Mouse (Mus musculus): Measurements from ENCODE around the gene Cgref1. TPM values are rescaled to one million over a fixed set of nuclear protein-coding genes. Genes with fewer than 3 reads are reported as not detected.

Cgref1 gene
- not detected for polyA plus RNA-seq (2017; shearing (Covaris generic))

DNA sequence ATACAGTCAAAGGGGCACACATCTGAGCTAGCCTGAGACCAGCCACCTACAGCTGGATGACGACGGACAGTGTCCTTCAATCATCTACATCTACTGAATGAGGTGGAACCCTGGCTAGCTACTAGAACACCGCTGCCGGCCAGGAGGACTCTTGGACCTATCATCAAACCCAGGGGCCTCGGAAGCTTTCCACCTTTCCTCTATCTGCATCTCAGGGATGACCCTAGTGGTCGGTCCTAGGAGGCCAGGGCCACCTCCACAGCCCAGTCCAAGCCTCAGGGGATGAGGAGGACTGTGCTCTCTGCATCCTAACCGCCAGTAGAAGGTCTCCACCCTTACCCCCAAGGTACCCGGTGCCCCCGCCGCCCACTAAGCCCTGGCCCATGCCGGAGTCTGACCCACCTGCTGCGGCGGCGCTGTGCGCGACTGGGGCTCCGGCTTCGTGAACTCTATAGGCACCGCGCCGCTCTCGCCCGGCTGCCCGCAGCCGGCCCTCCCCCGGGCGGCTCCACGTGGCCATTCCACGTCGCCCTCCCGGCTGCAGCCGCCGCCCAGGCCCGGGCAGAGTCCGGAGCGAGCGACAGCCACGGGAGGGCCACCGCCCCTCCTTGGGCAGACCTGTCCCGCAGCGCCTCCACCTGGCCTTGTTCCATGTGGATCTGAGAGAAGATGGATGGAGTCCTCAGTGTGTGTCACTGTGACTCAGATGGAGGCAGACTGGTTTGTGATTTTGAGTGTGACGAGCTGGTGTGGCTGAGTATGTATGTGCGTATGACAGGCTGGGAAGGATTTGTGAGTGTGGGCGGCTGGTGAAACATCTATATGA is at the start of gene Cgref1:
Gene Cgref1, minus strand, starts transcription at position 636 of the 826 bp plus-strand sequence.

DNA sequence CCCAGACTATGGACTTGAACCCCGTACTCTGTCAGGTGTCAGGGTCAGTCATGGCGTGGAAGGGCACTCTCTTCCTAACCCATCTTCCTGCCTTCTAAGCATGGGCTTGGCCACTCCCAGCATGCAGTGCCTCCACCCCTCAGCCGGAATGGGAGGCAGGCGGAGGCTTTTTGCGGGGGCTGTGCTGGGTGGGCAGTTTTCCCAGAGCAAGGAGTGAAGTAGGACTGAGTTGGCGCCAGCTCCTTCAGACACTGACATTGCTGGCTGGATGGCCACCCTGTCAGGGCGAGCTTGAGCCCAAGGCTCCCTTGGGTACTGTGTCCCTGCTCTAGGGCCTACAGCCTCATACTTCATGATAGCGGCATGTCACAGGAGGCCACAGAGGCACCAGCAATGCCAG is 23.0 kb upstream of the Cgref1 start, which contains the start of gene Tcf23:
Gene Tcf23, plus strand, starts transcription at position 247 of the 400 bp plus-strand sequence.

GRCm38 (mm10) chr5:30959966-30960501 is 14.6 kb upstream of the Cgref1 start, which contains the start of gene Preb:
Gene Preb (minus strand): TSS chr5:30960361.

DNA sequence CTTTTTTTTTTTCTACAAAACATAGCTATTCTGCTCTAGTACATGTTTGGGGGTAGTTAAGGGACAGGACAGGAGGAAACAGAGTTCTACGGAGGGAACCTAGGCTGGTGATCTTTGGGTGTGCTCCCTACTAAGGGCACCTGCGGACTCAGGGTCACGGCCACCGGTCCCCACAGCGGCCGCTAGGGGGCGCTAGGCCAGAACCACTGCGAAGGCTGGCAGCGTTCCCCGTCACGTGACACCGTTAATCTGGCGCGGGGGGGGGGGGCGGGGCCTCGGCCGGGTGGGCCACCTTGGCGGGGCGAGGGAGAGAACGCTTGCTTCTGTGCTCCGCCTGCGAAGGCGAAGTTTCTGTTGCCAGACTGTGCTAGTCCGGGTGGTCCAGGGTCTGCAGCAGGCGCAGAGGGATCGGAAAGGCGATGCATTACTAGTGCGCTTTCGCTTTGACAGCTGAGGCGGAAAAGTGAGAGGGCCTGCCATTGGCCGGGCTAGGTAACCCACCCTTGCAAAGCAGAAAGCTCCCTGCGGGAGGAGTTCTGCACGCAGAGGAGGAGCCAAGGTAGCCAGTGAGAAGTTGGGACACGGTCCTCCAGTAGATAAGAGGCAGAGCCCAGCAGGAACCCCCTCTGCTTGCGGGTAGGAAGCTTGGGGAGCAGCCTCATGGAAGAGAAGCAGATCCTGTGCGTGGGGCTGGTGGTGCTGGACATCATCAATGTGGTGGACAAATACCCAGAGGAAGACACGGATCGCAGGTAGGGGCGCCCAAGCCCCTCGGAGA is 23.9 kb downstream of the Cgref1 start, which contains the start of gene Khk:
Gene Khk, plus strand, starts transcription at position 176 of the 778 bp plus-strand sequence.

DNA sequence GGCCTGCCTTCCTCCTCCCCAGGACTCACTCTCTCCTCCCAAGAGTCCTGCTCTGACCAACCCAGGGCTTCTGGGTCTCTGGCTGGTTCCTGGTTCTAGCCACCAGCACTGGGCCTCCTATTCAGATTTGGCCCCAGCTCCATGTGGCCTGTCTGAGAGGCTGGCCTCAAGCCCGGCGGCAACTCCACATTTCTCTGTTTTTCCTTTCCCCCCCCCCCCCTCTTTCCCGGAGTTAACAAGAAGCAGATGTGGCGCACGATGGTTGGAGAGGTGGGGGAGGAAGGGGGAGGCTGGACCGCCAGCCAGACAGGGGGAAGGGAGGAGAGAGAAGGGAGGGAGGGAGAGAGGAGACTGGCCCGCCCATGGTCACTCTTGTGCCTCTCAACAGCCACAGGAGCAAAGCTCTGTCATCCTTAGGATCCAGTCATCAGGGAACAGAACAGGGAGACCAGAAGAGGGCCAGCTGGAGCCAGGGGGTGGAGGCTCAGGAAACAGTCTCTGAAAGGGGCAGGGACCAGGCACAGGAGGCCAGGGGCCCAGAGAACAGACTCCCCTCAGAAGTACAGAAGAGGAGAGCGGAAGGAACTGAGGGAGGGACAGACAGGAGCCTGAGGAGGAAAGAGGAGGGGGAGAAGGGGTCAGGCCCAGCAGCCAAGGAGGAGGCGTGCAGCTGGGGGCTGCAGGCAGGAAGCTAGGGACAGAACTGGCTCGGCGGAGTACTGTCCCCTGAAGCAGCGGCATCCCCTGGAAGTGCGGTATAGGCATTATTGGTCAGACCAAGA is 32.1 kb downstream of the Cgref1 start, which contains the start of gene Emilin1:
Gene Emilin1, plus strand, starts transcription at position 343 of the 782 bp plus-strand sequence.

GRCm38 (mm10) chr5:30907413-30908059 is 37.9 kb downstream of the Cgref1 start, which contains the start of gene Ost4:
Gene Ost4 (minus strand): TSS chr5:30907788.

GRCm38 (mm10) chr5:30888337-30889087 is 56.9 kb downstream of the Cgref1 start, which contains the start of gene Agbl5:
Gene Agbl5 (plus strand): TSS chr5:30888694.

Other genes with a start within 250 kb of the Cgref1 start
- gene Dpysl5, start 234.0 kb downstream of the Cgref1 start, polyA plus RNA-seq (2017; shearing (Covaris generic)), result not detected
- gene Mapre3, start 130.9 kb downstream of the Cgref1 start, polyA plus RNA-seq (2017; shearing (Covaris generic)), result 7.6 TPM
- gene Tmem214, start 77.6 kb downstream of the Cgref1 start, polyA plus RNA-seq (2017; shearing (Covaris generic)), result 80.4 TPM
- 15.4 TPM for gene Agbl5, start 56.9 kb downstream of the Cgref1 start, polyA plus RNA-seq (2017; shearing (Covaris generic))
- gene Ost4, start 37.8 kb downstream of the Cgref1 start, polyA plus RNA-seq (2017; shearing (Covaris generic)), result 326 TPM
- 4.9 TPM for gene Emilin1, start 32.2 kb downstream of the Cgref1 start, polyA plus RNA-seq (2017; shearing (Covaris generic))
- gene Khk, start 24.2 kb downstream of the Cgref1 start, polyA plus RNA-seq (2017; shearing (Covaris generic)), result 20.8 TPM
- 204 TPM for gene Preb, start 14.8 kb upstream of the Cgref1 start, polyA plus RNA-seq (2017; shearing (Covaris generic))
- gene Tcf23, start 23.1 kb upstream of the Cgref1 start, polyA plus RNA-seq (2017; shearing (Covaris generic)), result not detected
- gene Atraid, start 102.7 kb upstream of the Cgref1 start, polyA plus RNA-seq (2017; shearing (Covaris generic)), result 91.2 TPM
- gene Slc5a6, start 103.3 kb upstream of the Cgref1 start, polyA plus RNA-seq (2017; shearing (Covaris generic)), result 10.9 TPM
- 29.7 TPM for gene Cad, start 109.2 kb upstream of the Cgref1 start, polyA plus RNA-seq (2017; shearing (Covaris generic))
- gene Dnajc5g, start 160.7 kb upstream of the Cgref1 start, polyA plus RNA-seq (2017; shearing (Covaris generic)), result not detected
- gene Slc30a3, start 162.6 kb upstream of the Cgref1 start, polyA plus RNA-seq (2017; shearing (Covaris generic)), result 0.60 TPM
- not detected for gene Trim54, start 171.1 kb upstream of the Cgref1 start, polyA plus RNA-seq (2017; shearing (Covaris generic))
- not detected for gene Ucn, start 193.2 kb upstream of the Cgref1 start, polyA plus RNA-seq (2017; shearing (Covaris generic))
- gene Mpv17, start 208.7 kb upstream of the Cgref1 start, polyA plus RNA-seq (2017; shearing (Covaris generic)), result 48.8 TPM
- gene Gm29609, start 234.3 kb upstream of the Cgref1 start, polyA plus RNA-seq (2017; shearing (Covaris generic)), result 2.1 TPM
- 106 TPM for gene Gtf3c2, start 234.6 kb upstream of the Cgref1 start, polyA plus RNA-seq (2017; shearing (Covaris generic))
- 135 TPM for gene Snx17, start 247.6 kb upstream of the Cgref1 start, polyA plus RNA-seq (2017; shearing (Covaris generic))
- 73.7 TPM for gene Eif2b4, start 247.8 kb upstream of the Cgref1 start, polyA plus RNA-seq (2017; shearing (Covaris generic))

All from activated CD4-positive, CD25-positive, alpha-beta regulatory T cell, adult 9 weeks (primary cell).